Mouse (Mus musculus) olfactory bulb, adult 2 months (tissue): ENCODE measurements around the gene Tas2r121.

ENCODE experiments used
- CTCF ChIP-seq: fragments of 200-500 bp; IDR thresholded peaks from 2 replicates; pipeline ENCODE4 v1.5.1; 2012; ENCODE audit warnings: low read depth, mild to moderate bottlenecking, low read length, moderate library complexity; ENCODE audit not compliant: insufficient read depth
- POLR2A ChIP-seq: fragments of 200-500 bp; IDR thresholded peaks from 2 replicates; pipeline ENCODE4 v1.6.1; 2012; ENCODE audit warnings: mild to moderate bottlenecking, low read depth, low read length, moderate library complexity; ENCODE audit not compliant: insufficient read depth

DNA sequence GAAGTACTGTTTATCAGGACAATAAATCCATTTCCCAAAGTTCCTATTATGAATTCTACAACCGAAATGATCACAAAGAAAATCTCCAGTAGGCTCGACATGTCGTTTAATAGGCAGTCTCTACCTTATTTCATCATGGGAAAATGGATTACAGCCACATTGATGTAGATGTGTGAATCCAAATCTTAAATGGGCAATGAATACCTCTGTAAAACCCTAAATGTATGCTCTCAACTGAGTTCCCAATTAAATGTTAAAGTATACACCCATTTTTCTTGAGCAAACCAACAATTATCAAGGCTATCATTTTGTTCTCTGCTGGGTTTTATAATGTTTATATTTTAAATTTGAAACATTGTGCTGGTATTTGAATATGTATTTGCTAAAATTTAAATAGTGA lies 11.0 kb upstream of the Tas2r121 start, which contains the start of gene Tas2r122:
- TF ChIP-seq POLR2A (no peak), CTCF (no peak)
